Mouse (Mus musculus) ES-E14 (cell line): ENCODE measurements at regions not wholly inside any gene's neighbourhood (a gene's known extent, or its start where the extent isn't known, plus 50 kb on each side); places are given as distances from the start of the nearest gene placed in this dataset.

Source experiments
- CHD2 ChIP-seq: IDR thresholded peaks from 2 replicates; pipeline ENCODE4 v1.6.1; 2014; ENCODE audit warnings: mild to moderate bottlenecking, low read depth, low read length, inconsistent platforms
- HCFC1 ChIP-seq: IDR thresholded peaks from 2 replicates; pipeline ENCODE4 v1.6.1; 2012; ENCODE audit warnings: low read length, inconsistent platforms, borderline replicate concordance; ENCODE audit not compliant: insufficient read depth
- MAFK ChIP-seq: IDR thresholded peaks from 2 replicates; pipeline ENCODE4 v1.6.1; 2014; ENCODE audit warnings: mild to moderate bottlenecking, low read depth, low read length, inconsistent platforms; ENCODE audit not compliant: insufficient read depth
- ZC3H11A ChIP-seq: IDR thresholded peaks from 2 replicates; pipeline ENCODE4 v1.6.1; 2012; ENCODE audit warnings: low read depth, mild to moderate bottlenecking, inconsistent platforms, low read length, borderline replicate concordance
- ZNF384 ChIP-seq: IDR thresholded peaks from 2 replicates; pipeline ENCODE4 v1.6.1; 2012; ENCODE audit warnings: low read depth, low read length, inconsistent platforms

- no peak for TF ChIP-seq ZNF384
- TF ChIP-seq ZC3H11A, result no peak
- no peak for TF ChIP-seq HCFC1
- no peak for TF ChIP-seq MAFK
- TF ChIP-seq CHD2, result no peak
Measured at GRCm38 (mm10) chr11:112953491-112953890, 171.5 kb downstream of the Sox9 start.
